Mouse (Mus musculus) forebrain, embryonic 11.5 days (tissue): Measurements from ENCODE around the gene Mapk6. TPM values are rescaled to one million over a fixed set of nuclear protein-coding genes. Genes with fewer than 3 reads are reported as not detected.
"Not testable (repeated sequence)": the region's sequence is repeated elsewhere in the genome, so short reads cannot be mapped to it uniquely, and the experiment has no call there.

Experiments
- ATAC-seq: fragments of 200-750 bp; cut with Nextera tagmentation; replicated peaks from 2 replicates; pipeline ENCODE4 v1.8.0; 2017; ENCODE audit warnings: moderate TSS enrichment; ENCODE audit not compliant: low FRiP score
- DNase-seq: peaks from one replicate; pipeline ENCODE4 v3.0.0-alpha.2; 2017; ENCODE audit warnings: low spot score
- H3K27ac ChIP-seq: fragments of 300-500 bp; sonication (generic); 2 replicates; pipeline ENCODE4 v1.5.1; 2014; ENCODE audit warnings: low read depth, low read length
- H3K27me3 ChIP-seq: fragments of 300-500 bp; sonication (generic); 2 replicates; pipeline ENCODE4 v1.6.1; 2014; ENCODE audit warnings: mild to moderate bottlenecking, low read length, mixed read lengths; ENCODE audit not compliant: control insufficient read depth, insufficient read depth
- H3K36me3 ChIP-seq: fragments of 300-500 bp; sonication (generic); 2 replicates; pipeline ENCODE4 v1.6.1; 2014; ENCODE audit warnings: mild to moderate bottlenecking, low read length, moderate library complexity, mixed read lengths; ENCODE audit not compliant: control insufficient read depth, insufficient read depth
- H3K4me1 ChIP-seq: fragments of 300-500 bp; sonication (generic); replicated peaks from 2 replicates; pipeline ENCODE4 v1.6.1; 2014; ENCODE audit warnings: low read length, mixed read lengths; ENCODE audit not compliant: control insufficient read depth, insufficient read depth
- H3K4me2 ChIP-seq: fragments of 300-500 bp; sonication (generic); 2 replicates; pipeline ENCODE4 v1.6.1; 2014; ENCODE audit warnings: low read depth, mild to moderate bottlenecking, low read length, moderate library complexity, mixed read lengths; ENCODE audit not compliant: severe bottlenecking
- H3K4me3 ChIP-seq: fragments of 300-500 bp; sonication (generic); 2 replicates; pipeline ENCODE4 v1.5.1; 2014; ENCODE audit warnings: low read depth, low read length
- H3K9ac ChIP-seq: fragments of 300-500 bp; sonication (generic); 2 replicates; pipeline ENCODE4 v1.6.1; 2014; ENCODE audit warnings: low read length
- H3K9me3 ChIP-seq: fragments of 300-500 bp; sonication (generic); 2 replicates; pipeline ENCODE4 v1.6.1; 2016; ENCODE audit warnings: low read length, mixed read lengths; ENCODE audit not compliant: control insufficient read depth
- WGBS: fragments of 180-500 bp; shearing (Covaris S2); extraction: QIAGEN DNeasy Blood & Tissue Kit; methylation state at CpG from one replicate; pipeline ENCODE4 v1.1.7; 2014; 5-methylcytosine and 5-hydroxymethylcytosine counted together
- polyA plus RNA-seq: library from polyadenylated mRNA; unstranded; fragments of >200 nt; fragmentation: Nextera tagmentation; extraction: Ambion mirVana; gene quantifications from 2 replicates; pipeline ENCODE4 v1.2.1, GENCODE M21; 2014

The Mapk6 gene
- polyA plus RNA-seq, 1 experiment from 2014 or later: 179 TPM

- H3K27me3 ChIP-seq: no peaks in the 10 kb centered on the region
- no peaks in the 10 kb centered on the region for H3K4me1 ChIP-seq
- peaks cover 3% of the 10 kb centered on the region for H3K36me3 ChIP-seq
- H3K9ac ChIP-seq: no peak overlapping the region
- H3K4me2 ChIP-seq: no peak overlapping the region
- 92% methylated on average over 14 of the region's 14 CpGs for WGBS
- H3K27ac ChIP-seq: no peak overlapping the region
- ATAC-seq (no peak), DNase-seq (no peak)
- H3K4me3 ChIP-seq: no peak overlapping the region
- H3K9me3 ChIP-seq: no peaks in the 10 kb centered on the region
These were observed 27.0 kb downstream of the Mapk6 start for GRCm38 (mm10) chr9:75382825-75383224.

- ATAC-seq (no peak), DNase-seq (no peak)
- Histone ChIP-seq H3K27ac (no peak overlapping the region), H3K36me3 (no peaks in the 10 kb centered on the region), H3K9me3 (no peaks in the 10 kb centered on the region), H3K4me3 (no peak overlapping the region), H3K27me3 (no peaks in the 10 kb centered on the region), H3K4me2 (no peak overlapping the region), H3K4me1 (no peaks in the 10 kb centered on the region), H3K9ac (no peak overlapping the region)
- WGBS: 85% methylated on average over 2 of the region's 2 CpGs
These were observed 31.0 kb downstream of the Mapk6 start for GRCm38 (mm10) chr9:75378774-75379173.

GRCm38 (mm10) chr9:75376428-75376827, 33.4 kb downstream of the Mapk6 start:
- 65% methylated on average over 1 of the region's 1 CpGs for WGBS
- no peaks in the 10 kb centered on the region for H3K27me3 ChIP-seq
- H3K4me1 ChIP-seq: no peaks in the 10 kb centered on the region
- H3K9me3 ChIP-seq: no peaks in the 10 kb centered on the region
- no peak overlapping the region for H3K4me3 ChIP-seq
- ATAC-seq: no peak
- H3K36me3 ChIP-seq: no peaks in the 10 kb centered on the region
- H3K4me2 ChIP-seq: no peak overlapping the region
- DNase-seq: no peak
- H3K27ac ChIP-seq: no peak overlapping the region
- H3K9ac ChIP-seq: no peak overlapping the region

GRCm38 (mm10) chr9:75375606-75376005, 34.2 kb downstream of the Mapk6 start:
- Histone ChIP-seq H3K9me3 (no peaks in the 10 kb centered on the region; the same call in 1 of the 2 replicates), H3K4me1 (no peaks in the 10 kb centered on the region), H3K27ac (no peak overlapping the region), H3K4me2 (no peak overlapping the region), H3K27me3 (no peaks in the 10 kb centered on the region), H3K36me3 (no peaks in the 10 kb centered on the region), H3K9ac (no peak overlapping the region), H3K4me3 (no peak overlapping the region)
- 96% methylated on average over 9 of the region's 9 CpGs for WGBS
- ATAC-seq (no peak), DNase-seq (no peak)

GRCm38 (mm10) chr9:75368779-75369178, 41.0 kb downstream of the Mapk6 start:
- H3K9me3 ChIP-seq: no peaks in the 10 kb centered on the region; the same call in 1 of the 2 replicates
- H3K36me3 ChIP-seq: no peaks in the 10 kb centered on the region
- no peak overlapping the region for H3K4me2 ChIP-seq
- no peaks in the 10 kb centered on the region for H3K4me1 ChIP-seq
- H3K27ac ChIP-seq: no peak overlapping the region
- no peak overlapping the region for H3K4me3 ChIP-seq
- H3K9ac ChIP-seq: no peak overlapping the region
- DNase-seq (no peak), ATAC-seq (no peak)
- WGBS: 79% methylated on average over 3 of the region's 3 CpGs
- no peaks in the 10 kb centered on the region for H3K27me3 ChIP-seq

- Histone ChIP-seq H3K4me1 (no peaks in the 10 kb centered on the region), H3K27ac (no peak overlapping the region), H3K27me3 (no peaks in the 10 kb centered on the region), H3K9me3 (no peaks in the 10 kb centered on the region; the same call in 1 of the 2 replicates), H3K4me3 (no peak overlapping the region), H3K36me3 (no peaks in the 10 kb centered on the region), H3K4me2 (no peak overlapping the region), H3K9ac (no peak overlapping the region)
- no peak for DNase-seq
- 82% methylated on average over 5 of the region's 5 CpGs for WGBS
- ATAC-seq: no peak
These were observed 43.6 kb downstream of the Mapk6 start for GRCm38 (mm10) chr9:75366191-75366590.

GRCm38 (mm10) chr9:75365195-75365594, 44.6 kb downstream of the Mapk6 start:
- Histone ChIP-seq H3K9ac (no peak overlapping the region), H3K4me3 (no peak overlapping the region), H3K4me1 (no peaks in the 10 kb centered on the region), H3K36me3 (no peaks in the 10 kb centered on the region), H3K27me3 (no peaks in the 10 kb centered on the region), H3K9me3 (no peaks in the 10 kb centered on the region), H3K4me2 (no peak overlapping the region), H3K27ac (no peak overlapping the region)
- WGBS: 79% methylated on average over 4 of the region's 4 CpGs
- no peak for ATAC-seq
- no peak for DNase-seq

- H3K27ac ChIP-seq, H3K4me1 ChIP-seq, H3K27me3 ChIP-seq, H3K36me3 ChIP-seq, DNase-seq, H3K9me3 ChIP-seq, ATAC-seq, H3K4me2 ChIP-seq, H3K9ac ChIP-seq, H3K4me3 ChIP-seq: not testable (repeated sequence)
- WGBS: 70% methylated on average over 7 of the region's 7 CpGs
These were observed 46.1 kb downstream of the Mapk6 start for GRCm38 (mm10) chr9:75363702-75364101.

GRCm38 (mm10) chr9:75363001-75363400, 46.8 kb downstream of the Mapk6 start:
- Histone ChIP-seq H3K9ac (no peak overlapping the region), H3K4me3 (no peak overlapping the region), H3K4me1 (no peaks in the 10 kb centered on the region), H3K27me3 (no peaks in the 10 kb centered on the region), H3K36me3 (no peaks in the 10 kb centered on the region), H3K4me2 (no peak overlapping the region), H3K27ac (no peak overlapping the region), H3K9me3 (no peaks in the 10 kb centered on the region)
- 86% methylated on average over 5 of the region's 5 CpGs for WGBS
- ATAC-seq: no peak
- DNase-seq: no peak
